Comparison of ENCODE assay signal across 10 mouse cellular contexts in the genomic region with DNA sequence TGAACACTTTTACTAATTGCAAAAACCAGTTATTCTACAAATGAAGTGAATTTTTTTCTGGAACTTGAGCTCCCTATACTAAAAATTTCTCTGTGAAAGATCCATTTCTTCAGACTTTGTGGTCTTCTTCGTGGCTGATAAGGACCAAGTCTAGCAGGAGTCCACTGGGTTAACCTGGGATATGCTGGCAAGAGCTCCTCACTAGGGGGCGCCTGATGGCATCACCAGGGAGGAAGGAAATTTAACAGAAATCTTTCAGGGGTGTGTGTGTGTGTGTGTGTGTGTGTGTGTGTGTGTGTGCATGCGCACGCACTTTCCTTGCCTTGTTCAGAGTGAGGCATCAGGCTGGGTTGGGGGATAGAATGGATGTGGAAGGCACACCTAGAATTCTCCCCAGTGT. TPM values are rescaled to one million over a fixed set of nuclear protein-coding genes. Genes with fewer than 3 reads are reported as not detected.
DNase-seq lines count a peak whose midpoint lies in the region; ATAC-seq and TF ChIP-seq lines count a peak whose summit lies in the region.
"Had no signal": no experiment of that assay in that cellular context is flagged by ENCODE, and none has a peak within 500 bp of the region (broad histone marks: within the 10 kb centered on the region; RNA-seq: fewer than 3 reads in every experiment).

No protein-coding gene starts in this region.

- no peaks in the 10 kb centered on the region for H3K4me1 ChIP-seq in kidney, adult 2 months (ENCODE audit: control insufficient read depth, insufficient read depth, low read length)
- no peaks in the 10 kb centered on the region for H3K4me1 ChIP-seq in kidney, embryonic 14.5 days (ENCODE audit: control insufficient read depth, insufficient read depth, low read length)
- no peaks in the 10 kb centered on the region for H3K4me1 ChIP-seq in forebrain, embryonic 14.5 days (ENCODE audit: control insufficient read depth, insufficient read depth, low read length)
- H3K4me1 ChIP-seq in forebrain, embryonic 15.5 days, result no peaks in the 10 kb centered on the region
- H3K4me1 ChIP-seq: stomach, embryonic 15.5 days had no signal

- no peak for ATAC-seq in kidney, embryonic 14.5 days (ENCODE audit: low FRiP score, low TSS enrichment)
- ATAC-seq in CD4-positive, CD25-positive, alpha-beta regulatory T cell, adult 4 months, result peak; percentile 61
- ATAC-seq in forebrain, embryonic 14.5 days, result no peak
- ATAC-seq in forebrain, embryonic 15.5 days (replicated peaks), result no peak

- peak; percentile 56 for TF ChIP-seq CTCF in kidney, adult 2 months (conservative IDR thresholded peaks at IDR 0.05; ENCODE audit: insufficient read depth, insufficient read length, low read depth, low read length)

- no peak overlapping the region for H3K4me3 ChIP-seq in kidney, adult 2 months (ENCODE audit: insufficient read depth, low read depth, low read length)
- no peak overlapping the region for H3K4me3 ChIP-seq in kidney, embryonic 14.5 days (ENCODE audit: low read length)
- no peak overlapping the region for H3K4me3 ChIP-seq in forebrain, embryonic 14.5 days (ENCODE audit: low read depth, low read length)
- no peak overlapping the region for H3K4me3 ChIP-seq in forebrain, embryonic 15.5 days
- H3K4me3 ChIP-seq: erythroblast, embryonic 14.5 days; stomach, embryonic 15.5 days had no signal

- no peak overlapping the region for H3K9ac ChIP-seq in kidney, embryonic 14.5 days (ENCODE audit: low read depth, low read length)
- H3K9ac ChIP-seq in forebrain, embryonic 14.5 days (ENCODE audit: low read length), result no peak overlapping the region
- no peak overlapping the region for H3K9ac ChIP-seq in forebrain, embryonic 15.5 days (replicated peaks)
- H3K9ac ChIP-seq: stomach, embryonic 15.5 days had no signal

- no peaks in the 10 kb centered on the region for H3K36me3 ChIP-seq in kidney, adult 2 months (ENCODE audit: control insufficient read depth, insufficient read depth, low read length)
- H3K36me3 ChIP-seq in kidney, embryonic 14.5 days (ENCODE audit: control insufficient read depth, insufficient read depth, low read length), result no peaks in the 10 kb centered on the region
- H3K36me3 ChIP-seq in forebrain, embryonic 14.5 days (ENCODE audit: control insufficient read depth, insufficient read depth, low read length), result no peaks in the 10 kb centered on the region
- no peaks in the 10 kb centered on the region for H3K36me3 ChIP-seq in forebrain, embryonic 15.5 days
- H3K36me3 ChIP-seq: stomach, embryonic 15.5 days had no signal

- no peaks in the 10 kb centered on the region for H3K27me3 ChIP-seq in kidney, adult 2 months (replicated peaks; ENCODE audit: control insufficient read depth, insufficient read depth, low read length)
- H3K27me3 ChIP-seq in kidney, embryonic 14.5 days (ENCODE audit: control insufficient read depth, insufficient read depth, low read length), result no peaks in the 10 kb centered on the region
- no peaks in the 10 kb centered on the region for H3K27me3 ChIP-seq in forebrain, embryonic 14.5 days (replicated peaks; ENCODE audit: control insufficient read depth, insufficient read depth, low read length)
- H3K27me3 ChIP-seq in forebrain, embryonic 15.5 days, result no peaks in the 10 kb centered on the region
- H3K27me3 ChIP-seq: stomach, embryonic 15.5 days had no signal

- H3K27ac ChIP-seq in kidney, adult 2 months (ENCODE audit: insufficient read depth, low read depth, low read length), result no peak overlapping the region
- no peak overlapping the region for H3K27ac ChIP-seq in kidney, embryonic 14.5 days (ENCODE audit: low read depth, low read length)
- H3K27ac ChIP-seq in forebrain, embryonic 14.5 days (ENCODE audit: low read depth, low read length), result no peak overlapping the region
- H3K27ac ChIP-seq in forebrain, embryonic 15.5 days (replicated peaks), result no peak overlapping the region
- H3K27ac ChIP-seq: stomach, embryonic 15.5 days had no signal

- H3K9me3 ChIP-seq in kidney, embryonic 14.5 days (ENCODE audit: control insufficient read depth, low read length), result no peaks in the 10 kb centered on the region
- H3K9me3 ChIP-seq in forebrain, embryonic 14.5 days (replicated peaks; ENCODE audit: control insufficient read depth, low read length), result no peaks in the 10 kb centered on the region
- H3K9me3 ChIP-seq in forebrain, embryonic 15.5 days, result no peaks in the 10 kb centered on the region
- H3K9me3 ChIP-seq: stomach, embryonic 15.5 days had no signal

- peak; percentile 39 for DNase-seq in kidney, adult 2 months
- peak; percentile 16 for DNase-seq in R1 (ENCODE audit: low read depth, low spot score)
- peak; percentile 27 for DNase-seq in kidney, postnatal 14 days
- peak; percentile 44 to 70 for DNase-seq in spleen, adult 18-20 months
- DNase-seq in forebrain, embryonic 14.5 days (ENCODE audit: low spot score), result no peak

- TF ChIP-seq POLR2A in kidney, adult 2 months (IDR thresholded peaks at IDR 0.05; ENCODE audit: low read depth, low read length), result no peak

- H3K4me2 ChIP-seq in kidney, embryonic 14.5 days (replicated peaks; ENCODE audit: low read depth, low read length), result no peak overlapping the region
- H3K4me2 ChIP-seq in forebrain, embryonic 14.5 days (ENCODE audit: low read length), result no peak overlapping the region
- no peak overlapping the region for H3K4me2 ChIP-seq in forebrain, embryonic 15.5 days (replicated peaks)
- H3K4me2 ChIP-seq: stomach, embryonic 15.5 days had no signal

- 62% methylated on average over 4 of the region's 4 CpGs for WGBS in kidney, adult 2 months
- 62% methylated on average over 4 of the region's 4 CpGs for WGBS in kidney, embryonic 14.5 days
- WGBS in forebrain, embryonic 14.5 days, result 64% methylated on average over 4 of the region's 4 CpGs
- 68% methylated on average over 4 of the region's 4 CpGs for WGBS in forebrain, embryonic 15.5 days

RNA-seq across cellular contexts. Expression of a gene that starts 8.5 kb away (rescaled TPM):
- 6.1 and 6.6 TPM in 2 replicates for polyA plus RNA-seq in kidney, adult 2 months (2012; rRNA removed)
- polyA plus RNA-seq in kidney, embryonic 14.5 days (2014; fragmentation: Nextera tagmentation; extraction: Ambion mirVana), result 19.1 and 26.7 TPM in 2 replicates
- polyA plus RNA-seq in CD4-positive, CD25-positive, alpha-beta regulatory T cell, adult 4 months (2017; shearing (Covaris generic)), result 10 to 100 TPM; 11.3 to 18.7 TPM
- 18.3 and 22.2 TPM in 2 replicates for polyA plus RNA-seq in forebrain, embryonic 14.5 days (2014; fragmentation: Nextera tagmentation; extraction: Ambion mirVana)
- polyA plus RNA-seq in forebrain, embryonic 15.5 days (2015; fragmentation: Nextera tagmentation; extraction: Ambion mirVana), result 19.1 and 20.5 TPM in 2 replicates
